Mouse (Mus musculus) testis, adult 2 months (tissue): ENCODE results near the gene Klhl20.

ENCODE experiments used
- CTCF ChIP-seq: fragments of 200-500 bp; IDR thresholded peaks from 2 replicates; pipeline ENCODE4 v1.5.1; 2012; ENCODE audit warnings: low read depth, mild to moderate bottlenecking, inconsistent platforms, low read length, moderate library complexity; ENCODE audit not compliant: control insufficient read depth, insufficient read depth, insufficient replicate concordance
- POLR2A ChIP-seq: fragments of 200-500 bp; IDR thresholded peaks from 2 replicates; pipeline ENCODE4 v1.6.1; 2012; ENCODE audit warnings: low read depth, mild to moderate bottlenecking, inconsistent platforms, low read length, moderate library complexity; ENCODE audit not compliant: control insufficient read depth

DNA sequence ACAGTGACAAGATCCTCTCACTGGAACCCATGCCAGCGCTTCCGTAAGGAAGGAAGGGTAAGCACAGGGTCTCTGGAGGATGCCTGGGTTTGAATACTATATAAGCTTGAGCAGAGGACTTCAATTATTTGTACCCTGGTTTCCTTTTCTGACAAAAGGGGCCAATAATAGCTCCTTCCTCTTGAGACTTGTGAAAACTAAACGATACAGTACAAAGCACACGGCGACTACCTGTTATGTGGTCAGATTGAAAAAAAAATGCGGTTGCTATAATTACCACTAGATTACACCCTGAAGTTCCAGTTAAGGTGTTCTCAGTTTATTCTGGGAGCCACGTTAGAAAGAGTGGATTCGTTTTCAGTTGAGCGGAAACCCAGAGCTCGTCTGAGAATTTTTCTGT, 25.2 kb upstream of the Klhl20 start:
- no peak for TF ChIP-seq CTCF
- no peak for TF ChIP-seq POLR2A
